Mouse (Mus musculus): ENCODE data around the gene Pi4kb.
"Not testable (repeated sequence)": the region's sequence is repeated elsewhere in the genome, so short reads cannot be mapped to it uniquely, and the experiment has no call there.

Gene Pi4kb

DNA sequence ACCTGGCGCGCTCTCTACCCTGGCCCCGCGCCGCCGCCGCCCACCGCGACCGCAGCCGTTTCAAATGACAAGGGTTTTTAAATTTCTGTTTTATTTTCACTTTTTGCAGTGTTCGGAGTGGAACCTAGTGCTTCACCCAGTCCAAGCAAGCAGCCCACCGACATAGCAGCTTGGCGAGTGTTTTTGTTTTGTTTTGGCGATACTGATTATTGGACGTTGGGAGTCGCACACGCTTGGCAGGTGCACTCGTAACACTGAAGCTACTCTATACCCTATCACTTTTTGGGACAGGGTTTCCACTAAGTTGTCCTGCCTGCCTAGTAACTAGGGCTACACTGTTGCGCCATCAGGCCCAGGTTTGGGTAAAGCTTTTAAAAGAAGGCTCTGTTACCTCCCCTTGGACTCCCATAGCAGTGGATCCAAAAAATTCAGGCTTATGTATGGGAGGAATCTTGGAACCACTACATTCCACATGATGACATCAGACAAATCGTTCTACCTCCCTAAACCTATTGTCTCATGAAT, 42.1 kb downstream of the Pi4kb start:
- DNase-seq: no peak

DNA sequence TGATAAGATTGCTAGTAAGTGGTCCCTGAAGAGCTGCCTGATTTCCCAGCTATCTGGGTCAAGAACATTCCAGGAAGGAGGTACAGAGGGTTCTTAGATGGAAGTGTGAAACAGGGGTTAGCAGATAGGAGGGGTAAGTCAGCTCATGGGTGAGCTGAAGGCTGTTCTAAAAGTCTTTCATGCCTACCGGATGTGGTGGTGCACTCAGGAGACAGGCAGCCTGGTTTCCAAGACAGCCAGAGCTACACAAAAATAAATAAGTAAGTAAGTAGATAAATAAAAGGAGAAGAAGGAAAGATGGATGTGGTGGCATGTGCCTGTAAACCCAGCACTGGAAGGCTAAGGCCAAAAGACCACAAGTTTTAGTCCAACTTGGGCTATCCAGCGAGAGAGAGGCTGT, 44.2 kb downstream of the Pi4kb start:
- no peak for DNase-seq

DNA sequence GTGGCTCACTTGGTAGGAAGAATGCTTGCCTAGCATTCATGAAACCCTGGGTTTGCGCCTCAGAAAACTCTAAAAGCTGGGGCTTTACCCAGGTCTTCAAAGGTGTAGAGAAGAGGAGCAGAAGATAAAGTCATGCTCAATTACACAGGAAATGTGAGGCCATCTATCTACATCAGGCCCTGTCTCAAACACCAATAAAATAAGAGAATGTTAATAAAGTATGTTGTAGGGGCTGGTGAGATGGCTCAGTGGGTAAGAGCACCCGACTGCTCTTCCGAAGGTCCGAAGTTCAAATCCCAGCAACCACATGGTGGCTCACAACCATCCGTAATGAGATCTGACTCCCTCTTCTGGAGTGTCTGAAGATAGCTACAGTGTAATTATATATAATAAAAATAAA, 46.4 kb downstream of the Pi4kb start:
- DNase-seq: not testable (repeated sequence)

DNA sequence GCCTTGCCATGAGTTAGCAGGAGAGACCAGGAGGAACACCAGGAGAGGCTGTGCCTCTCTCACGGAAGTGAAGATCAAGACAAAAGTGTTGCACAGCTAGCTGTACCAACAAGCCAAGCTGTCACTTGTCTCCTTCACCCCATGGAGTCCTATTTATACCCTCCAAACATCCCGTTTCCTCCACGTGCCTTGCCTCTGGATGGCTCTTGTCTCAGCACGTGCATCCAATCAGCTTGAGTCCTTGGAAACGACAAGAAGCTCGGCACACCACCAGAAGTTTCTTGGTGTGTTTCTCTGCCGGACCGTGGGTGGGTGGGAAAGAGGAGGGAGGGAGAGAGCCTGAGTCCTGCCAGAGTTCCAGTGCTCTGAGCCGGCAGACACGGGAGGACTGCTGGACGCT, 50.0 kb downstream of the Pi4kb start:
- DNase-seq: no peak

DNA sequence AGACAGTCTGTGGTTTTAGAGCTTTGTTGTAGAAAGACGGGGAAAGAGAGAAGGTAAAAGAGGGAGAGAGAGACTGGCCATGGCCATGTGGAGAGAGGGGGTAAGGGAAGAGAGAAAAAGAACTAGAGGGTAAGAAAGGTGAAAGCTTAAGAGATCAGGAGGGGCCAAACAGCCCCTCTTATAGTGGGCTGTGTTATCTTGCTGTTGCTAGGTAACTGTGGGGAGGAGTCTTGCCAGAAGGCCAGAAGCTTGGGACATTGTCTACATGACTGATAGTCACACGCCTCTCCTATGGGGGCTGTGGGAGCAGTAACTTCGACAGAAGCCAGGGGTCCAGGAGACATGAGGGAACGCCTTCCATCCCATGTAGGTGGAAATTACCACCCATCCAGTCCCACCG, 50.7 kb downstream of the Pi4kb start:
- DNase-seq: no peak

DNA sequence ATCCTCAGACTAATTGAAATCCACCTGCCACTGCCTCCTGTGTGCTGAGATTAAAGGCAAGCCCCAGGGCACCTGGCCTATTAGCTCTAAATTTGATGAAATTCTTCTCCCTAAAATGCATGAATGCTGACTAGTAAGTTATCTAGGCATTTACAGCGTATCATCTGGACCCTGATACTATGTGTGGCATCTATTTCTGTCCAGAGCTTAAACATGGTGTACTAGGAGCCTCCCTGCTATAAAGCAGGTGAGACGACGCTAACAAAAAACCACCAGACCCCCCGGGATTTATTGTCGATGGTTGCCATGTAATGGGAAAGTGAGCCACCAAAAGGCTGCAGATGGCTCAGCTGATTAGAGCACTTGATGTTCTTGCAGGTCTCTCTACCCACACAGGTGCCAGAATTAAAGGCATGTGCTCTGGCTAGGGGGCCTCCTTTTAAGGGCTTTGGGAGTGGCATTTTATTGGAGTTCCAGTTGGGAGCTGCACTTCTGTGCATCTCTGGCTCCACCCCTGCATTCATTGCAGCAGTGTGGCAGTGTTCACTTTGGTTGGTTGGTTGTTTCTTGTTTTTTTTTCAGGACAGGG, 52.6 kb downstream of the Pi4kb start:
- DNase-seq: no peak

DNA sequence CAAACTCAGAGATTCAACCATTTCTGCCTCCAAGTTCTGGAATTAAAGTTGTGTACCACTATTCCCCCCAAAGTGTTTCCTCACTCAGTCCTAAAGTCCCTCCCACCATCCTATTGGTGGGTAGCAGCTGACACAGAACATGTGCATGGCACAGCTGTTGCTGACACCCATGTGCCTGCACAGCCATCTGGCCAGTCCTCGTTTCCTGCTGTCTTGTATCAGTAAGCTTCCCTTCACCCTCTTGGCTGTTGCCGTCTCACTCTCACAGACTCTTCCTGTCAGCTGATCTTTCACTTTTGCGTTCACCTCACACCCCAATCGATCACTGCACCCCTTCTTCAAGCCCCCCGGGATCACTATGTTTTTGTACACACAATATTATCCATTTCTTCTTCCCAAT, 53.2 kb downstream of the Pi4kb start:
- no peak for DNase-seq

DNA sequence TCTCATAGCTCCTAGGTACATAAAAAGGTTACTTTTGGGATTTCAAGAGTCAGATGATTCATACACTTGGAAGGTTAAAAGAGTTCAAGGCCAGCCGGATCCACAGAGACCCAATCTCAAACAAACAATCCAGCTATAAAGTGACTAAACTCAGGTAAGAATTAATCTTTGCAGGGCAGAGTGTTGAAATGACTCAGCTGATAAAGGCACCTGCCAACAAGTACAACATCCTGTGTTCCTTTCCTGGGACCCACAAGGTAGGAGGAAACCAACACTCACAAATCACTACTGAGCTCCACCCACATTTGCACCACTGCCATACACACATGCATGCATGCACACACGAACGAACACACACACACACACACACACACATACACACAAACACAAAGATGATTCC, 54.1 kb downstream of the Pi4kb start:
- DNase-seq: no peak

DNA sequence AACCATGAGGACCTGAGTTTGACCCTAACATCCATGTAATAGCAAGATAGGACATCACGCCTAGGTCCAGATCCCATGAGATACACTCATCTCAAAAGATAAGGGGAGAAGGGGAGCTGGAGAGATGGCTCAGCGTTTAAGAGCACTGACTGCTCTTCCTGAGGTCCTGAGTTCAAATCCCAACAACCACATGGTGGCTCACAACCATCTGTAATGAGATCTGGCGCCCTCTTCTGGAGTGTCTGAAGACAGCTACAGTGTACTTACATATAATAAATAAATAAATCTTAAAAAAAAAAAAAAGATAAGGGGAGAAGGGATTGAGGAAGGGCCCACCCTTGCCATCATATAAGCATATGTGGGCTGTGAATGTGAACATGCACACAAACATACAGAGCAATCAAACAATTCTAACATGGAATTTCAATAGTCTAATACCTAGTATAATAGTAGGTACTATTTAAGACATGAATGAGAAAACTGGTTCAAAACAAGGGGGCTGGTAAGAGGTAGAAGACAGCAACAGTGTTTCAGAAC, 54.8 kb downstream of the Pi4kb start:
- DNase-seq: not testable (repeated sequence)

DNA sequence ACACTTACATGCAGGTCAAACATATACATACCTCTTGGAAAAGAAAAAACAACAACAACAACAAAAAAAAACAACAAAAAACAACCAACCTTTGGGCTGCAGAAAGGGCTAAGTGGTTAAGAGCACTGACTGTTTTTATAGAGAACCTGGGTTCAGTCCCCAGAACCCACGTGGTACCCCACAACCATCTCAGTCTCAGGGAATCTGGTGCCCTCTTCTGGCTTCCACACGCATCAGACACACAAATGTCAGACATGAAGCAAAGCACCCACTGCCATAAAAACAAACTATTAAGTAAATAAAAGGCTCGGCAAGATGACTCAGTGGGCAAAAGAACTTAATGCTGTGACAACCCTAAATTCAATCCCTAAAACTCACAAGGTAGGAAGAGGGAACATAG, 55.4 kb downstream of the Pi4kb start:
- DNase-seq: no peak

DNA sequence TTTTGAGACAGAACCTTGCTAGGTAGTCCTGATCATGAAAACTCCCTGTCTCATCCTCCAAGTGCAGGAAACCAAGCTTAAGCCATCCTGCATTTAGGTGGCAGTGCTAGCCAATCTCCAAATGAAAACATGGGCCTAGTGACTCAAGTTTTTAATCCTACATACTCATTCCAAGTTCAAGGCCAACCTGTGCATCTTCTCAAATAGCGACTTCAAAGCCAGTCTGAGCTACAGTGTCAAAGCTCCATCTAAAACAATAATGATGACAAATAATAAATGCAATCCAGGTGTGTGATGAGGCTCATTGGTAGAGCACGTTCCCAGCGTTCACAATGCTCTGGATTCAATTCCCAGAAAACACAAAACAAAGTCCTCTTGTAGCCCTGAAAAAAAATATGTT, 67.1 kb downstream of the Pi4kb start:
- no peak for DNase-seq

DNA sequence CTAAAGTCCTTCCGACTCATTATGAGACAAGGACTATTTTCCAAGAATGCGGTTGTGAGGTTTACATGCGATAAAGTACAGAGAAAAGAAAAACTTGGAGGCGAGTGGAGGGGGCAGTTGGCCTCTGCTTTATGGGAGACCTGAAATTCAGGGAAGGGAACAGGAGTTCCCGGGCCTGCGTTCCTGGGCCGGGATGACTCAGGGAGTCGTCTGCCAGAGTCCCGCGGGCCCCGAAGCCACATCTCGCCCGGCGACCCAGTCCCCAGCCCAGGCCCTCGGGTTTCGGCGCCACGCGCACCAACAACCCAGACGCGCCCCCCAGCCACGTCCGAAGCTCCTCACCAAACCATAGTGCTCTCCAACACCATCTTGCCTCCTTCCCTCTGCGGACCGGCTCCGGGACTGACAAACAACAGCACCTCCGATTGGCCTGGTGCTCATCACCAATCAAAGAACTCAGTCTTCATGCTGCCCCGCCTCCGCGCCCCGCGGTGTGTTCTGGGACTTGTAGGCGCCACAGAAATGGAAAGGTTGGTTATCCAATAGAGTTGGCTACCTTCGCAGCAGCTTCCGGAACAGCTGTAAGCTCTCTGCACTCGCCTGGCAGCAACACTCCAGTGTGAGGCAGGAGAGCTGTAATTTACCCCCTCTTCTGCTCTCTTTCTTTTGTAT, 67.8 kb downstream of the Pi4kb start, which contains the start of gene Psmd4:
Gene Psmd4 (minus strand): TSS at position 449 of the 672 bp plus-strand sequence.
- peak; percentile 98 for DNase-seq

DNA sequence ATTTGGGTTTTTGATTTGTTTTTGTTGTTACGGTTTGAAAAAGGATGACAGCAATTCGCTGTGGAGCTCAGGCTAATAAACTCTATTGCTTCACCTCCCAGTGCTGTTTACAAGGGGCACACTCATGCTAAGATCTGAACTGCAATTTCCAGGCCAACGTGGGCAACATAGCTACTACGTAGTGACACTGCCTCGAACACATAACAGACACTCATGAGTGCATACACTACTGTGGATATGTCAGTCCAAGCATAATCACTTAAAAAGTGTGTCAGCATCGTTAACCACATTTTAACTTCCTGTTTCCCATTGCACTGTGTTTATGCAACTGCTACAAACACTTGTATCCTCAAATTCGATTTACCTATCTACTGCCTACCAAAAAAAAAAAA, 68.3 kb downstream of the Pi4kb start:
- DNase-seq: no peak

DNA sequence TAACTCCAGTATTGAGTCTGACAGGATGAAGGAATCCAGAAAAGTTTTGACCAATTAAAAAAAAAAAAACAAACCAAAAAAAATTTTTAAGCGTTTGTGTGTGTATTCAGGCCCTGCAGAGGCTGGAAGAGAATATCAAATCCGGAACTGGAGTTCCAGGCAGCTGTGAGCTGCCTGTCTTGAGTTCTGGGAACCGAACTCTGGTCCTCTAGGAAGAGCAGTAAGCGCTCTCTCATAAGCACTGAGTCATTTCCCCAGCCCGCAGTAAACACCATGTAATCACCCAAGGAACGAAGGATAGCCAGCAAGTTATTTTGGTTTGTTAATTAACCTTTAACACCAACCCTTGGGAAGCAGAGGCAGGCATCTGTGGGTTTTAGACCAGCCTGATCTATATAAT, 68.7 kb downstream of the Pi4kb start:
- DNase-seq: no peak

DNA sequence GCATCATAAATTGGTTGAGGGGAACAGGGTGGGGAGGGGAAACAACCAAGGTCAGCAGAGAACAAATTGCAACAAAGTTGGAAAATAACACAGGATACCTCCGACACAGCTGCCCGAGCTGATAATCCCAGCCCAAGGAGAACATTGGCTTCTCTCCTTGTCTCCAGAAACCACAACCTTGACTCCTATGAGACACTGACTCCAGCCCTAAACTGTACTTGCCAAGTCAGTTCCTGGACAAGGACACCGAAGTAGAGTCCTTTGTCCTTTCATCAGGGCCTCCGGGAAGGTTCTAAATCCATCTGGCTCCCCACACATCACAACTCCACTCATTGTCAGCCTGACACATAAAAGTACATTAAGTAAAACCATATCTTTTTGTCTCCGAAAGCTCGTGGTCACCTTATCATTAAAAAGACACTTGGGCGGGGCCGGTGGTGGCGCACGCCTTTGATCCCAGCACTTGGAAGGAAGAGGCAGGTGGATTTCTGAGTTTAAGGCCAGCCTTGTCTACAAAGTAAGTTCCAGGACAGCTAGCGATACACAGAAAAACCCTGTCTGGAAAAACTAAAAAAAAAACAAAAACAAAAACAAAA, 72.0 kb downstream of the Pi4kb start:
- peak; percentile 79 for DNase-seq

DNA sequence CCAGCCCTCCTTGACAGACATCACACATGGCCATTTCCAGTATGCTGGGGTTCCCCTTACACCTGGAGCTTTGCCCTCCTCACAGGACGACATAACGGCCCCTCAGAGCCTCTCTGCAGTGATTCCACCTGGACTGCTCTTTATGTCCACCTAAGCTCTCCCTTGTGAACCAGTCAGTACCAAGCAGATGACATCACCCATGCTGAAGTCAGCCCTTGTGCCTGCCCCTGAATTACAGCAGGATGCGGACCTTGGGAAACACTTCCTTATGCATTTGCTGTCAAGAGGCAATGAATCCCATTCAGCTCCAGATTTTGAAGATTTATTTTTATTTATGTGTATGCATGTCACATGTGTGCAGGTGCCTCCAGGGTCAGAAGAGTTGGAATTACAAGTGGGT, 73.4 kb downstream of the Pi4kb start:
- DNase-seq: no peak

DNA sequence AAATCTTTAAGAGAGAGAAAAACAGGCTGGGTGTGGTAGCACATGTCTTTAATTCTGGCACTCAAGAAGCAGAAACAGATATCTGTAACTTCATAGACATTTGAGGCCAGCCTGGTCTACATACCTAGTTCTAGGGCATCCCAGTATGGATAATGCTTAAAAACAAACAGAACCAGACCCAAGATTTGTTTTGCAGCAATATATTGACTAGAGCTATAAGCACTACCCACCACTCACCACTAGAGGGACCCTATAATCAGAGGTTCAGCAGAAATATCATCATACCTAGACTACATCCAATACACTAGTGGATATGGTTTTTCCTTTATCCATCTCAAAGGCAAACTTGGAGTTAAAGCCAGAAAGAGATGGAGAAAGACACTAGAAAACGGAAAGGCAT, 78.4 kb downstream of the Pi4kb start:
- peak; percentile 46 for DNase-seq

DNA sequence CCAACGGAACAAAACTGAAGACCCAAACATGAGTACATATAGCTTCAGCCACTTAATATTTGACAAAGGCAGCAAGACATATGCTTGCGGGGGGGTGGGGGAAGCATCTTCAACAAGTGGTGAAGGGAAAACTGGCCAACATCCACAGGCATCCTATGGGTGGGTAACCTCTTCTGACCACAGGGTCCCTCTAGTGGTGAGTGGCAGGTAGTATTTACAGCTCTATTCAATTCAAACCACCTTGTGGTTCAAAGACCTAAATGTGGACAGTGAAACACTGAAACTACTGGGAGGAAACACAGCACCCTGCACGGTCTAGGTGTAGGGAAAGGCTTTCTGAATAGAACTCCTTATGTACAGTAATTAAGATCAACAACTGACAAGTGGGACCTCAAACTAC, 79.2 kb downstream of the Pi4kb start:
- peak; percentile 48 for DNase-seq

DNA sequence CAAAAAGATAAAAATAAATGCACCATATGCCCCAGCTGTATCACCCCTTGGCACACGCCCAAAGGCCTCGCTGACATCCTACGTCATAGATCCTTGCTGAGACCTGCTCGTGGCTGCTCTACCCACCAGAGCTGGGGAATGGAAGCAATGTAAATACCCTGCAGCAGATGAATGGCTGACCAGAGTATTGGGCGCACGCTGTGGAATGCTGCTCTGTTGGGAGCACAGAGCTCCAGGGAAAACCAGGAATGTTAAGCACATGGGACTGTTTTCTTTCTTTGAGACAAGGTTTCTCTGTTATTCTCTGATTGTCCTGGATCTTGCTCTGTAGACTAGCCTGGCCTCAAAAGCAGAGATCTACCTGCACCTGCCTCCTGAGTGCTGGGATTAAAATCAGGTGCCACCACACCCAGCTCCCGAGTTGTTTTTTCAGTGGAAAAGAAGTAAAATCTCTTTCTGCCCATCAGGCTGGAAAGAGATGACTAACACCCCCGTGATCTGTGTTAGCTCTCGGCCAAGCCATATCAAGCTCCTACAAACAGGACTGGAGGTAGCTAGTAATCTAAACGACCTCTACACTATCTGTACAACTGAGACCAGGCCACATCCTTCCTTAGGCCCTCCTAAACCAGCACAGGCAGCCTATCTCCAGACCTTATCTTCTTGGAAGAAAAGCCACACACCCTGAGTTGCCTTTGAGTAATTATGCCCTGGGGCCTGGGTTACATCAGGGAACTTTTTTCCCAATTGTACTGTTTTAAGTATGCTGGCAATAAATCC, 80.1 kb downstream of the Pi4kb start:
- peak; percentile 69 for DNase-seq

DNA sequence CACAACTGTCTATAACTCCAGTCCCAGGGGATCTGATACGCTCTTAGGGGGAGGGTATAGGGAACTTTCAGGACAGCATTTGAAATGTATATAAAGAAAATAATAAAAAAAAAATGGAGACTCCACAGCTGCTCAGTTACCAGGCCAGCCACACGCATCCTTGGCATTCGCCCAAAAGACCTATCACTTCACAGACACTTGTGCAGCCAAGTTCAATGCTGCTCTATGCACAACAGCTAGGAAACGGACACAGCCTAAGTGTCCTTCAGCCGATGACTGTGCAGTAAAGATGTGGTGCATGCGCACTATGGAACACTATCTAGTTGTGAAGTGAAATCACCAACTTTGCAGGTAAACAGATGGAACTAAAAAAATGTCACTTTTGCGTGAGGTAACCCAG, 81.7 kb downstream of the Pi4kb start:
- DNase-seq: peak; percentile 24

Measured in liver (tissue).